Mouse (Mus musculus): Measurements from ENCODE around the gene Vti1b.
"Not testable (repeated sequence)": the region's sequence is repeated elsewhere in the genome, so short reads cannot be mapped to it uniquely, and the experiment has no call there.

Vti1b gene

DNA sequence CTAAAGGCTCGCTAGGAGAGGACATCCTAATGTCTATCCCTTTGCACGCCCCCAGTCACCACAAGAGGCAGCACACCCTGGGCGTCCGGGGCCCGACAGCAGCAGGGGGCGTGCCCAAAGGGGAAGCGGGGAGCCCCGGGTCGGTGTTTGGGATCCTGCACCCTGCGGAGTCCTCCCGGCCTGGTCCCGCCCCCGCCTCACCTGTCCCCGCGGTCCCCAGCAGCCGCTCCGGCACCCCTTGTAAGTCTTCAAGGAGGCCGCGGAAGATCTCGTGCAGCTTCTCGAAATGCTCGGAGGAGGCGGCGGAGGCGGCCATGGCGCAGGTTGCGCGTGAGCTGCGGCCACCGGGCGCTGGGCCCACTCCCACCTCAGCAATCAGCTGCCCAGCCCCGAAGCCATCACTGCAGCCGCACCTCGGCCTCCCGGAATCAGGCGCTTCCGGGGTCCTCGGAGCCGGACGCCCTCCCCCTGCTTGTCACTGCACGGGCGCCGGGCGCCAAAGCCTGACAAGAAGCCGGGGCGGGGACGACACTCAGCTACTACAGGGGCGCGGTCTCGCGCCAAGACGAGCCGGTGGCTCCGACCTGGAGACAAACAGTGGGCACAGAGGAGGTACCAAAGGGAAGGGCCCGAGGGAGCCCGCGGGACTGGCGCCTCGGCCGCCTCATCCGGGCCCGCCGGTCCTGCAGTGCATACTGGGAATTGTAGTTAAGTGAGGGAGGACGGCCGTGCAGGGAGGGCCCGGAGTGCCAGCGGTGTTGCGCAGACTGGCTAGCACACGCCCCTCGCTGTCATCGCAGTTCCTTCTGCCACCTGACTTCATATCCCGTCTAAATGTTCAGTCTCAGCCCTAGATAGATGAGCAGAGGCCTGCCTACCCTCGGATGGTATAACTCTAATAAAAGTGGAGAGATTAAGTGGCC, at the start of gene Vti1b:
Gene Vti1b, minus strand, starts transcription at position 649 of the 923 bp plus-strand sequence.
- DNase-seq (ENCODE audit: low spot score in 2 of 2): peak; percentile 86 to 89

DNA sequence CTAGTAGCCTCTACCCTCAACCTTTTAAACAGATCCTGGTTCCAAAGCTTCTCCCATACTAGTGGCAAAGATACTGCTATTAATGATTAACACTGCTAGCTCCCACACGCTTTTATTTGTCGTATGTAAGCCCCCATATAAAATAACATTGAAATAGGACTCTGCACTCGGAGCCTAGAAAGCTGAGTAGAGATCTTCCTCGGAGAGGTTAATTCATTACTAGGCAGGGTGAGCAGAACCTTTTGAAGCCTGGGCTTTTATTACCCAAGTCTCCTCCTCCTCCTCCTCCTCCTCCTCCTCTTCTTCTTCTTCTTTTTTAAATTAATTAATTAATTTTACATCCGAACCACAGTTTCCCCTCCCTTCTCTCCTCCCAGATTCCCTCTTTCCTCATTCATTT, 45.0 kb upstream of the Vti1b start:
- DNase-seq (ENCODE audit: low spot score in 2 of 2): no peak

DNA sequence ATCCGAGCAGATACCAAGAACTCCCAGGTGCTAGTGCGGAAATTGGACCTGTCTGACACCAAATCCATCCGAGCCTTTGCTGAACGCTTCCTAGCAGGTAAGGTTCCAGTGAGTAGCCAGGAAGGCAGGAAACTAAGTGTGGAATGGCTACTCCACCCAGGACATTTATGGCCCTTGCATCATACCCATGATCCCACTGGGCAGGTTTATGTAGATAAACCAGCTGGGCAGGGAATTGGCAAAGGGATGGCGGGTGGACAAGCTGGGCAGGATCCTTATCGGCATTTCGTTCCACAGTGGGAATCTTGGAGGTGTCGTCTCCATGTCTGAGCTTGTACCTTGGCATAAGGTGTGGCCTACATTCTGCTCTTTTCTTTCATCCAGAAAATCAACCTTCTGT, 39.0 kb upstream of the Vti1b start:
- no peak for DNase-seq (ENCODE audit: low spot score in 2 of 2)

DNA sequence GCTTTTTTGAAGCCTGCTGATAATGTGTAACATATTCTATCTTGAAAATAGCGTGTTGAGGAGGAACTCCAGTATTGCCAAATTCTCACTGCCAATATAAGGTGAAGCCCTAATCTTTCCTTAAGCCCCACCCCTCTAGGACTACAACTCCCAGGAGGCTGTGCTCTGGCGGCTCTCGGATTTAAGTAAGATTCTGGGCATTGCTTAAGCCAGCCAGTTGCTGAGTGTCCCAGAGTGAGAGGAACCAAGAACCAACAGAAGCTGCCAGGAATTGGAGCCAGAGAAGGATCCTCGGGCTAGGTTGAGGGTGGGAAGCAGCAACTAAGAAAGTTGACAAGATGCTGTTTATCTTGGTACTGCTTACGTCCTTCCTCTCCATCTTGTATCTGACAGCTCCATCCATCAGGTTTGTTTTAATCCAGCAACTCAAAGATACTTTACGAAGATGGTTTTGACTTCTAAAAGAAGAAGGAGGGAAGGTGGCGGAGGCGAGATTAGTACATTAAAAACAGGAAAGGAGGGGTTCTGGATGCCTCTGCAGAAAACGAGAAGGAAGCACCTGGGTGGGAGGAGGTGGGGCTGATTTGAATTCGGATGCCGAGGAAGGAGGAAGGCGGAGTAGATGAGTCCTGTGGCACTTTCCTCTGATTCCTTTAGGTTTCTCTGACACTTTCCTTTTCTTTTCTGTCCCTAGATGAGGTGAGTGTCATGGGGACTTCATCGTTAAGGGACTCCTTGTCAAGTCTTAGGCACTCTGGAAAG, 36.4 kb upstream of the Vti1b start, which contains the start of gene Rdh12:
Gene Rdh12, plus strand, starts transcription at position 212 of the 762 bp plus-strand sequence.
- no peak for DNase-seq (ENCODE audit: low spot score in 2 of 2)

DNA sequence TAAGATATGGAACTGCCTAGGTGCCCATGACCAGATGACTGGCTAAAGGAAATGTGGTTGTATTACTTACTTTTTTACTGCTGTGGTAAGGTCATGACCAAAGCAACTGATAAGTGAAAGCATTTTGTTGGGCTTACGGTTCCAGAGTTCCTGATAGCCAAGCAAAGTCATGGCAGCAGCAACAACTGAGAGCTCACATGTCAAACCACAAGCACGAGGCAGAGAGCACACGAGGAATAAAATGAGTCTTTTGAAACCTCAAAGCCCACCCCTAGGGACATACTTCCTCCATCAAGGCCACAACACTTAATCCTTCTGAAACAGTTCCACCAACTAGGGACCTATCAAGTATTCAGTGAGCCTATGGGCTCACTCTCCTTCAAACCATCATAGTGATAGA, 29.4 kb upstream of the Vti1b start:
- no peak for DNase-seq (ENCODE audit: low spot score in 2 of 2)

DNA sequence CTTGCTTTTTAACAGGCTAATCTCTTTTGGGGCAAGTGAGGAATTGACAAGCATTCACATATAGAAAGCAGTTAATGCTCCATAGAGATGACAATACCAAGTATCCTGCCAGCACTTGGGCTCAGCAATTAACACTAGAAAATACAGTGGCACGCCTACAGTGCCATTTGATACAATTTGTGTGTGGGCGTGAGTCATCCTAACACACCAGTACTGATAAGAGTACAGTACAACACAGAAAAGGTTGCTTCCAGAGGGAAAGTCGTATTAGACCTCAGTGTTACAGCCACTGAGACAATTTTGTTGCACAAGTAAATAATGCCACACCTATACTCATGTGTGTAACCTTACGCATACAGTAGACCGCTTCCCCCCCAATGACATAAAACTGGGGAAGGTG, 24.6 kb upstream of the Vti1b start:
- no peak for DNase-seq (ENCODE audit: low spot score in 2 of 2)

DNA sequence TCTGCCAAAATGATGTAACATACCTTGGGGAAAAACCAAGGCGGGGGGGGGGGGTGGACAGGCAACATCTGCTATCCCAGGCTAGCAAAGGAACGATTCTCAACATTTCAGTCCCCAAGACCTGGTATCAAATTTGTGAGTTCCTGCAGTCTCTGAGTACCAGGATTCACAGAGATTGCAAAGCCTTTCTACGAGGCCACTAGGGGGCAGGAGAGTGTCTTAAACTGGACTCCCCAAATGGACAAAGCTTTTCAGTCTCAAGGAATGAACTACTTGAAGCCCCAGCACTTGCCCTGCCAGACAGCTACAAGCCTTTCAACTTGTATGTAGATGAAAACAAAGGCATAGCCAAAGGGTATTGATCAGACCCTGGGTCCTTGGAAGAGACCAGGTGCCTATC, 21.0 kb upstream of the Vti1b start:
- DNase-seq (ENCODE audit: low spot score in 2 of 2): peak in 1 of 2 experiments; percentile 66

DNA sequence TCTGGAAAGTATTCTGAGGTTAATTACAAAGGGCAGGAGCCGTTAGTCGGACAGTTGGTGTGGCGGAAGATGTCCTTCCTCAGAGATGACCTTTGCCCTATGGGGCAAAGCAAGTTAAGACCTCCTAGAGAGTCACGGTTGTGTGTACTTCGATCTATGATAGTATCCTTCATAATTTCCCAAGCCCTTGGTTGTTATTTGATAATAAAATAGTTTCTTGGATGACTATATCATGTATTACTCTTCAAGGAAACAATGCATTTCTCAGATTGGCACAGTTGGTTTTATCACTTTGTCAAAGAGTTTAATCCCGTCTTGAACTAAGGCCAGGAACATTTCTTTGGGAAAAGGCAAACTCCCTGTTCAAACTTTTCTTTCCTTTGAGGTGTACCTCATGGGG, 19.7 kb upstream of the Vti1b start, which contains the start of gene Rdh11:
Gene Rdh11, minus strand, starts transcription at position 101 of the 400 bp plus-strand sequence.
- no peak for DNase-seq (ENCODE audit: low spot score in 2 of 2)

DNA sequence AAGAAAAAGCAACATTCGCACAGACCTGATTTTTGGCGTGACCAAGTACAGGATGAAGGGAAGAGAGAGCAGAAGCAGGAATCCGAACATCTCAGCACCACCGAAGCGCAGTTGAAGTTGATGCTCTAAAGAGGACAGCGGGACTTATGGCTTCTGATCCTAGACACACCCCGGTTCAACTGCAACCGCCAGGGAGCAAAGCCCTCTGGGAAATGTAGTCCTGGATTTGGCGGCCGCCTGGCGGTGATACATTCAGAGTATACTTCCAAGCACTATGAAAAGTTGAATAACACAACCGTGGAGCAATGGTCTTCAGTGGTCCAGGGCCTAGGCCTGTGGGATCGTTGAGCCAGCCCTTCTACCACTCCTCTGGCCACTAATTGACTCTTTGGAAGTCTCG, 19.2 kb upstream of the Vti1b start:
- peak; percentile 66 to 79 for DNase-seq (ENCODE audit: low spot score in 2 of 2)

DNA sequence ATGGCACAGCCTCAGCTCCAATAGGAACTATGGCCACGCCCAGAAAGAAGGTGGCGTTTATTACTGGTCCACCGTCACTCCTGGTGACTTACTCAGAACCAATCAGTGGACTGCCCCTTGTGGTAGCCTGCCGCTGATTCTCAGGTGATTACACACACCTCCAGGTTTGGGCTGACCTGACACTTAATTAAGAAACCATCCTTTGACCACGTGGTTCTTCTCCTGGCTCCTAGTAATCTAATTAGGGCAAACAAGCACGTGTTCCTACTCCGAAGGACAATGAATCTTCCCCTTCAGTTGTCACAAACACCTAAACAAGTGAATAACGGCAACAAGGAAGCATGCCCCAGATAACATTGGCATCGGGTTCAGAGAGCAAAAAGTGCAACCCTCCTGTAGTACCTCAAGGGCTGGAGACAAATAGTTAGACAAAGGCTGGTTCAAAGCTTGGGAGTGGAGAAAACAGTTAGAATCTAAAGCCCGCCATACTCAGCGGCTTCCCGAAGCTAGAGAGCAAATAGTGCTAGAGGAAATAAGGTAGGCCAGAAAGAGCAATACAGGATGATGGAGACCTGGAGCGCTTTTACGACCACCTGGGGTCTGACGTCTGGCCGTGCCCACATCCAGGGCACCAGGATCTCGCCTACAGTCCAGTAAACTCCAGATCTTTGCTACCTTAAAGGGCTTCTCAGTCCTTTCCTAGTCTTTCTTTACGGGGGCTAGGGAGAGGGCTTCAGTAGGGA, 18.6 kb upstream of the Vti1b start:
- DNase-seq (ENCODE audit: low spot score in 2 of 2): peak in 1 of 2 experiments; percentile 61

DNA sequence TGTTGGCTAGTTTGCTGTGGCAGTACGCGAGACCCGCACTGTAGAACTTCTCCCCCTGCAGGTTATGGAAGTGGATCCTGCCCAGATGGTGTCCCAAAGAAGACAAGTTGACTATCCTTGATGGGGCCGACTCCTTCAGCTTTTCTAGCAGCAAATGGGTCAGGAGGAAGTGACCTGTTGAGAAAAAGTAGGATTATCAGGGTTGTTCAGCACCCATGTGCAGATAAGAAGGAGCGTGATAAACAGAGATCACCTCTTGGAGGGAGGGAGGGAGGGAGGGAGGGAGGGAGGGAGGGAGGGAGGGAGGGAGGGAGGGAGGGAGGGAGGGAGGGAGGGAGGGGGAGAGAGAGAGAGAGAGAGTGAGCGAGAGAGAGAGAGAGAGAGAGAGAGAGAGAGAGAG, 12.7 kb upstream of the Vti1b start:
- not testable (repeated sequence) for DNase-seq (ENCODE audit: low spot score in 2 of 2)

DNA sequence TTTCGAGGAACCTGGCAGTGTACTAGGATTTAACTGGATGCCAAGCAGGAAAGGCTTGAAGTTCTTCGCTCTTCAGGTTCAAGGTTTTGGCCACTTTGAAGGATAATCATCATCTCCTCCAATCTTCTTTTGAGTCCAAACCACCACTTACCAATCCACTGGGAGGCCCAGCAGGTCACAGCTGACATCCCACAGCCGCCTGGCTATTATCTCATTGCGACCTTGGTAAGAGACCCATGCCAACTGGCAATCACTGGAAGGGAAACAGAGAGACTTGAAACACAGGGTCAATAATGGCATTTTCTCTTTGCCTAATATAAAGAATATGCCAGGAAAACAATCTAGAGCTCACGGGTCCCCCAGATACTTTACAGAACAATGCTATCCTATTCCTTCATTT, 3.5 kb upstream of the Vti1b start:
- no peak for DNase-seq (ENCODE audit: low spot score in 2 of 2)

DNA sequence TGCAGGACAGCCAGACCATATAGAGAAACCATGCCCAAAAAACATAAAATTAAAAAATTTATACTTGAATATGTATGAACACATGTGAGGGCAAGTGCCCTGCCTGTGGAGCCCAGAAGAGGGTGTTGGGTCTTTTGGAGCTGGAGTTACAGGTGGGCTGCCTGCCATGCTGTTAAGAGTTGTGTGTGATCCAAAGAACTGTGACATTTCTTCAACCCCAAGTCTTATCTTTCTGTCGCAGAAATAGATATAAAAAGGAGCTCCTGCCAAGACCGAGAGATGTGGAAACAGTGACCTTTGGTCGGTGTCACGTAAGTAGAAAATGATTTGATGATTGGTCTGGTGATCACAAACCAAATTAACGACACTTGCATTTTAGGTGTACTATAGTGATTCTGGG, 1.3 kb upstream of the Vti1b start:
- DNase-seq (ENCODE audit: low spot score in 2 of 2): no peak

DNA sequence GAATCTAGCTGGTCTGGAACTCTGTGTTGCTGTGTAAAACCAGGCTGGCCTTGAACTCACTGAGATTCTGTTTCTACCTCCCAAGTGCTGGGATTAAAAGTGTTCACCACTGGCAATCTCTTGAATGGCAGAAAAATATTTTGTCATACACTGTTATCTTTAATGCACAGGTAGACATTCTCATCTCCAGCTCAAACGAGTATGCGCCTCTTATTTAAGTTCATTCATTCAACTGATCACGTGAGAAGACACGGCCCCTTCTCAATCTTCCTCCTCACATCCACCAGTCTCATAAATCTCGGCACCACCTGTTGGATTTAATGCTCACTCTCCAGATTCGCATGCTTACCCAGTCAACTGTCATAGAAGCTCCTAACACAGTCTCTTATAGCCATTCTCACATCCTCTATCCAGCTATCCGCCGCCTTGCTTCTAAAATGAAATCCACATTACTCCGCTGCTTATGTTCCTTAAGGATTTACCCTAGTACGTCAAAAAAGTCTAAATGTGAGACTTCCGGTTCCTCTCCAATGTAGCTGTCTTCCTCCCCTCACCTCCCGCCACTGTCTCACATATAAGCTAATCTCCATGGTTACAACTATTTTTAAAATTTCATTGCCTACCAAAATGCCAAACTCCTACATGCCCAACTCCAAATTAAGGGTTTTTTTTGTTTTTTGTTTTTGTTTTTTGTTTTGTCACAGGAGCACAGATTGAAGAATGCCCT, 1.0 kb downstream of the Vti1b start:
- no peak for DNase-seq (ENCODE audit: low spot score in 2 of 2)

DNA sequence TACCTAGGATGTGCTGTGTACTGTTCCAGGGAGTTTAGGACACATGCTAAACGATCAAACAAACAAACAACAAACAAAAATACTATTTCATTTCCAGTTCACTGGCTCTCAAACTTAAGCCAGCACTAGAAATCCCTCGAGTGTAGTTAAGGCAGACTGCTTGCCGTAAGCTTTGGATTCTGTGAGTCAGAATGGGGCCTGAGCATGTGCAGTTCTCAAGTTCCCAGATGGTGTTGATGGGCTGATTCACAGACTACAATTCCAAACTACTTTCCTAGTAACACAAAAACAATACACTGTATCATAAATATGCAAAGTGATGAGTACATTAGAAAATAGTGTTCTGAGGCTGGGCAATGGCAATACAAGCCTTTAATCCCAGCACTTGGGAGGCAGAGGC, 2.0 kb downstream of the Vti1b start:
- no peak for DNase-seq (ENCODE audit: low spot score in 2 of 2)

DNA sequence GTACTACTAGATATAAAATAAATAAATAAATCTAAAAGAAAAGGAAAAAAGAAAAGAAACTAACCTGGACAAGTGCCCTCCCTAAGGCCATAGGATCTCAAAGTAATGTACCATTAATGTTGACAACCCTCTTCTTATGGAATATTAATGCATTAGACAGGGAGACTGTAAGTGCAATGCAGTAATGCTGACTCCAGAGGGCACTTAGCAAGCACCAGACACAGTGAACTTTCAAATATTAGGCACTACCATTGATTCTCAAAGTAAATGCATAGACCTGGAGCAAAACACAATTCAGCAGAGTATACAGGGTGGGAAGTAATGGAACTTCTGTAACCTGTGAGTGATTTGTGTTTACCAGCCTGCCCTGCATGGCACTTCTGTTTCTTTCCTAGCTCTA, 3.3 kb downstream of the Vti1b start:
- DNase-seq (ENCODE audit: low spot score in 2 of 2): no peak

DNA sequence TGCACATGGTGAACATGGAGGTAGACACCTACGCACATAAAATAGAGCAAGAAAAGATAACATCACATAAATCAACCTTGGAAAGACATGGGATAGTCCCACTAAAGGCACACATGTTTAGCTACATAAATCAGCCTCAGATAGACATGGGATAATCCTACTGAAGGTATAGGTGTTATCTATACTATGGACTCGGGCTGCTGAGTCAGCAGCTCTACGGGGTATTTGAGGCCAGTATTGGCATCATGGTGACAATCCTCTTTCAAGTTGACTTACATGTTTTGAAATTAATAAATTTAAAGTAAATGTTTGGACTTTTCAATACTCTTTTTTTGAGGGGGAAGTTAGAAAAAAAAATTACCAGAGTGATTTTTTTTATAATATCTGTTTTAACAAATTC, 9.6 kb downstream of the Vti1b start:
- DNase-seq (ENCODE audit: low spot score in 2 of 2): no peak

DNA sequence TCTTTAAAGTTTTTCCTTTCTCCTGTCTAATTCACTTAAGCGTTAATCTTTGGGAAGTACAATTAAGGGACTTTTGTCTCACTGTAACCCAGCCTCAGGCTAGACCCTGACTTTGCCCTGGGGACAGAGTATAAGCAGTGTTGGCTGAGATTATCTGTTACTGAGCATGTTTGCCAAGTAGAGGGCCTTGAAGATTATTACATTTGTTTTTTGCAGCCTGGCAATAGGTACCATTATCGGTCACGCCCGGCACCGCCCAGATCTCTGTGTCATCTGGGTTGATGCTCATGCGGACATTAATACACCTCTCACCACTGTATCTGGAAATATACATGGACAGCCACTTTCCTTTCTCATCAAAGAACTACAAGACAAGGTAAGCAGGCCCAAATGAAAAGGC, 22.8 kb downstream of the Vti1b start:
- DNase-seq (ENCODE audit: low spot score in 2 of 2): no peak

DNA sequence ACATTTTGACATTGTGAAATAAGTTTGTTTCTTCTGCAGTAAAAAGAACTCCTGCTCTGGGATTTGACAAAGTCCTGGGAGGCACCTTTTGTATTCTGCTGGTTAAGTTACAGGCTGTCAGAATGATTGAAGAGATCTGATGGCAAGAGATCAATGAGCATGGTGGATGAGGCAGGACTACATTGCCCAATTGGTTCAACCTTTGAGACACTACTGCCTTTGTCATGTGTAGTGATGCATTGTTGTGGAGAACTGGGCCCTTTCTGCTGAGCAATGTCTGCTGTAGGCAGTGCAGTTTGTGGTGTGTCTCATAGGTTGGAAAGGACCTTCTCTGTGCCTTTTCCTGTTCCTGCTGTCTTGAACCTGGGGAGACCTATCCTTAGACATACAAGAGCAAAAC, 31.1 kb downstream of the Vti1b start:
- no peak for DNase-seq (ENCODE audit: low spot score in 2 of 2)

DNA sequence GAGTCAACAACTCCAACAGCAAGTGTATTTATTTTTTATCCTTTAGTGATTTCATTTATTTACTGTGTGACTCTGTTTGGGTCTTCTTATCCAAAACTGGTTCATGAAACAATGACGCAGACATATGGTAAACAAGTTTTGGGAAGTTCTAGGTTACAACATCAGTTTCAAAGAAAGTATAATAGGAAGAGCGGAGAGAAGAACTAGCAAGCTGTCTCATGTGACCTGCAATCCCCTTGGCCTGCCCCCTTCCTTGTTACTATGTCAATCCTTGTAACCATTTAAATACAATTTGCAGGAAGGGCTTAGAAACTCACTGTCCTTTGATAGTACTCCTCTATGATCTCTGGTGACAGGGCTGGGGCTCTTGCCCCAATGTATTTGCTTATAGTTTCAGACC, 31.7 kb downstream of the Vti1b start:
- DNase-seq (ENCODE audit: low spot score in 2 of 2): no peak

DNA sequence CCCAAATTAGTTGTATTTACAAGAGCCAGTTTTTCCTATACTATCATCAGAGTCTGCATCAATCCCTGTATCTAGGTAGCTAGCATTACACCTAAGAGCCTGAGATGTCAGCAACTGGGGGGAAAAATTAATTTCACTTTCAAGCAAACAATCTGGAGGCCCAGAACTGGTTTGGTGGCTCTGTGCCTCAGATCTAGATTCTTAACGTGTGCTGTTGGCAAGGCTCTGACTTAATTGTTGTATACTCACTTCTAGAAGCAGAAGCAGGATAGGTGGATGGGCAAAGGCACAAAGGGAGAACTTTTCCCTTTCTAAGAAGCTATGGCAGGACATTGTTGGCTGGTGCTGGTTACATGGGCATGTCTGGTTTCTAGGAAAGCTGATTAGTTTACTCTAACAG, 33.0 kb downstream of the Vti1b start:
- no peak for DNase-seq (ENCODE audit: low spot score in 2 of 2)
